20 mouse cellular contexts compared by ENCODE assay signal in the genomic region with DNA sequence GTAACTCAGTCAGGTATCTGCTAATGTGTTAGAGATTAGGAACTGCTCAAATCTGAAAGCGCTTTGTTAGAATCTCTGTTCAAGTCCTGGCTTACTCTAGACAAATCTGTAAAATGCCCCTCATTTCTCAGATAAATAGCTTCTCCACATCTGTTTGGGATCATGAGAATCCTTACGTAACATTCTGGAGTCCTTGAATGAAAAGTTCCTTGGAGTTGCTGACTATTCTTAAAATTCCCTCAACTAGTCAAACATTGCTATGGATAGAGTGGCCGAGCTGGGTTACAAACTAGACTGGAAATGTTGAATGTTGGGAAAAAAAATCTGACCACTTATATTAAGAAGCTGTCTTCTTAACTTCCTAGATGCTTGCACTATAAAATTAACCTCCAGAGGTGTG.
A peak's percentile ranks its signal among the peaks of the same experiment; 100 is the strongest.
DNase-seq lines count a peak whose midpoint lies in the region; ATAC-seq and TF ChIP-seq lines count a peak whose summit lies in the region.
"Had no signal": no experiment of that assay in that cellular context is flagged by ENCODE, and none has a peak within 500 bp of the region (broad histone marks: within the 10 kb centered on the region; RNA-seq: fewer than 3 reads in every experiment).

No protein-coding gene starts in this region.

- H3K9me3 ChIP-seq in hindbrain, embryonic 12.5 days (replicated peaks) = no peaks in the 10 kb centered on the region
- H3K9me3 ChIP-seq in hindbrain, embryonic 11.5 days (ENCODE audit: control insufficient read depth, low read length) = no peaks in the 10 kb centered on the region
- no peaks in the 10 kb centered on the region for H3K9me3 ChIP-seq in lung, postnatal 0 days (ENCODE audit: low read length)
- H3K9me3 ChIP-seq in stomach, embryonic 15.5 days = no peaks in the 10 kb centered on the region
- H3K9me3 ChIP-seq: embryonic facial prominence, embryonic 15.5 days; heart, embryonic 13.5 days; hindbrain, embryonic 13.5 days had no signal

- no peak for DNase-seq in hindbrain, embryonic 11.5 days (ENCODE audit: low spot score)
- DNase-seq in lung, postnatal 0 days (ENCODE audit: low spot score) = peak; percentile 63
- DNase-seq in lung, postnatal 25 days (ENCODE audit: low spot score) = no peak
- DNase-seq in layer of hippocampus, adult 8-10 months (ENCODE audit: low spot score in 2 of 2) = no peak
- DNase-seq: adrenal gland, postnatal 10 days; cerebellum, adult 11 months; cerebellum, adult 8-10 months; cerebellum, postnatal 14 days; embryo, embryonic 11 days; gastrocnemius, postnatal 36 days; heart, adult 11 months; heart, postnatal 36 days had no signal

- H3K27ac ChIP-seq in hindbrain, embryonic 12.5 days = 0 out of 2 replicates have a peak overlapping the region, but pooled peaks have one; percentile 41
- no peak overlapping the region for H3K27ac ChIP-seq in hindbrain, embryonic 11.5 days (ENCODE audit: low read depth, low read length)
- no peak overlapping the region for H3K27ac ChIP-seq in lung, postnatal 0 days (ENCODE audit: low read length)
- H3K27ac ChIP-seq in stomach, embryonic 15.5 days = 0 out of 2 replicates have a peak overlapping the region, but pooled peaks have one; percentile 13
- H3K27ac ChIP-seq: embryonic facial prominence, embryonic 15.5 days; hindbrain, embryonic 13.5 days; hindbrain, postnatal 0 days had no signal

- no peak overlapping the region for H3K4me2 ChIP-seq in hindbrain, embryonic 12.5 days (replicated peaks)
- H3K4me2 ChIP-seq in hindbrain, embryonic 11.5 days (replicated peaks; ENCODE audit: low read depth, low read length) = no peak overlapping the region
- no peak overlapping the region for H3K4me2 ChIP-seq in lung, postnatal 0 days (replicated peaks; ENCODE audit: low read depth, low read length)
- H3K4me2 ChIP-seq in stomach, embryonic 15.5 days = no peak overlapping the region
- H3K4me2 ChIP-seq: embryonic facial prominence, embryonic 15.5 days; heart, embryonic 13.5 days; hindbrain, embryonic 13.5 days had no signal

- H3K4me1 ChIP-seq in hindbrain, embryonic 12.5 days = peaks cover 59% of the 10 kb centered on the region
- H3K4me1 ChIP-seq in hindbrain, embryonic 11.5 days (replicated peaks; ENCODE audit: control insufficient read depth, insufficient read depth, low read length) = peaks cover 31% of the 10 kb centered on the region
- peaks cover 27% of the 10 kb centered on the region for H3K4me1 ChIP-seq in lung, postnatal 0 days (ENCODE audit: insufficient read depth, low read depth, low read length)
- peaks cover 39% of the 10 kb centered on the region for H3K4me1 ChIP-seq in stomach, embryonic 15.5 days

- H3K9ac ChIP-seq in hindbrain, embryonic 12.5 days = no peak overlapping the region
- no peak overlapping the region for H3K9ac ChIP-seq in hindbrain, embryonic 11.5 days (ENCODE audit: low read depth, low read length)
- no peak overlapping the region for H3K9ac ChIP-seq in lung, postnatal 0 days (replicated peaks; ENCODE audit: low read depth)
- no peak overlapping the region for H3K9ac ChIP-seq in stomach, embryonic 15.5 days
- H3K9ac ChIP-seq: embryonic facial prominence, embryonic 15.5 days; heart, embryonic 13.5 days; hindbrain, embryonic 13.5 days had no signal

- no peak for TF ChIP-seq CTCF in lung, postnatal 0 days (IDR thresholded peaks at IDR 0.05)

- TF ChIP-seq EP300 in lung, postnatal 0 days (IDR thresholded peaks at IDR 0.05) = no peak

- no peaks in the 10 kb centered on the region for H3K27me3 ChIP-seq in hindbrain, embryonic 12.5 days
- H3K27me3 ChIP-seq in hindbrain, embryonic 11.5 days (ENCODE audit: control insufficient read depth, insufficient read depth, low read length) = no peaks in the 10 kb centered on the region
- H3K27me3 ChIP-seq in lung, postnatal 0 days (replicated peaks; ENCODE audit: insufficient read depth, low read length) = no peaks in the 10 kb centered on the region
- no peaks in the 10 kb centered on the region for H3K27me3 ChIP-seq in stomach, embryonic 15.5 days (replicated peaks)
- H3K27me3 ChIP-seq: embryonic facial prominence, embryonic 15.5 days; heart, embryonic 13.5 days; hindbrain, embryonic 13.5 days had no signal

- no peak overlapping the region for H3K4me3 ChIP-seq in hindbrain, embryonic 12.5 days
- H3K4me3 ChIP-seq in hindbrain, embryonic 11.5 days (ENCODE audit: low read depth, low read length) = no peak overlapping the region
- H3K4me3 ChIP-seq in lung, postnatal 0 days (ENCODE audit: low read depth, low read length) = no peak overlapping the region
- H3K4me3 ChIP-seq in stomach, embryonic 15.5 days (replicated peaks) = no peak overlapping the region
- H3K4me3 ChIP-seq: embryonic facial prominence, embryonic 15.5 days; erythroblast, embryonic 14.5 days; heart, embryonic 13.5 days; hindbrain, embryonic 13.5 days had no signal

- WGBS in hindbrain, embryonic 12.5 days = 88% methylated on average over 3 of the region's 3 CpGs
- WGBS in hindbrain, embryonic 11.5 days = 86% methylated on average over 3 of the region's 3 CpGs
- 57% methylated on average over 3 of the region's 3 CpGs for WGBS in lung, postnatal 0 days
- WGBS in stomach, embryonic 15.5 days = 60% methylated on average over 3 of the region's 3 CpGs

- no peaks in the 10 kb centered on the region for H3K36me3 ChIP-seq in hindbrain, embryonic 12.5 days
- no peaks in the 10 kb centered on the region for H3K36me3 ChIP-seq in hindbrain, embryonic 11.5 days (ENCODE audit: control insufficient read depth, insufficient read depth, low read length)
- H3K36me3 ChIP-seq in lung, postnatal 0 days (ENCODE audit: insufficient read depth, low read length) = no peaks in the 10 kb centered on the region
- no peaks in the 10 kb centered on the region for H3K36me3 ChIP-seq in stomach, embryonic 15.5 days
- H3K36me3 ChIP-seq: embryonic facial prominence, embryonic 15.5 days; heart, embryonic 13.5 days; hindbrain, embryonic 13.5 days had no signal

- ATAC-seq in hindbrain, embryonic 12.5 days (ENCODE audit: low FRiP score) = no peak
- ATAC-seq in hindbrain, embryonic 11.5 days (ENCODE audit: low FRiP score) = no peak
- ATAC-seq in lung, postnatal 0 days = no peak
- ATAC-seq in stomach, embryonic 15.5 days (ENCODE audit: insufficient read depth, low FRiP score, low read depth) = no peak
- ATAC-seq: forebrain, embryonic 16.5 days; hindbrain, postnatal 0 days had no signal

Comparison
In these comparisons a context has a peak if more than half of its experiments do, and no peak if none do; other contexts are left out.
1. H3K27ac ChIP-seq: peak in hindbrain, embryonic 12.5 days (single experiment) and stomach, embryonic 15.5 days (single experiment); none in hindbrain, embryonic 11.5 days (single experiment) and lung, postnatal 0 days (single experiment).